Comparison of ENCODE assay signal across 9 mouse cellular contexts in genomic region chr14:55826142-55826541, GRCm38 (mm10). TPM values are rescaled to one million over a fixed set of nuclear protein-coding genes. Genes with fewer than 3 reads are reported as not detected.
A peak's percentile ranks its signal among the peaks of the same experiment; 100 is the strongest.
DNase-seq lines count a peak whose midpoint lies in the region; ATAC-seq and TF ChIP-seq lines count a peak whose summit lies in the region.
"Had no signal": no experiment of that assay in that cellular context is flagged by ENCODE, and none has a peak within 500 bp of the region (broad histone marks: within the 10 kb centered on the region; RNA-seq: fewer than 3 reads in every experiment).

No protein-coding gene starts in this region.

- H3K27ac ChIP-seq in limb, embryonic 11.5 days (replicated peaks; ENCODE audit: low read depth, low read length) = peak overlapping the region; percentile 100
- H3K27ac ChIP-seq in stomach, postnatal 0 days (replicated peaks) = peak overlapping the region; percentile 88

- WGBS in limb, embryonic 11.5 days = 1% methylated on average over 15 of the region's 15 CpGs
- WGBS in stomach, postnatal 0 days = 19% methylated on average over 15 of the region's 15 CpGs

- peaks cover 6% of the 10 kb centered on the region; the same call in 1 of the 2 replicates for H3K36me3 ChIP-seq in limb, embryonic 11.5 days (ENCODE audit: control insufficient read depth, insufficient read depth, low read length)
- 0 out of 2 replicates have a peak, but pooled peaks cover 4% of the 10 kb centered on the region for H3K36me3 ChIP-seq in stomach, postnatal 0 days (ENCODE audit: control insufficient read depth, insufficient read depth, low read length)

- no peak for TF ChIP-seq CTCF in stomach, postnatal 0 days (IDR thresholded peaks at IDR 0.05; ENCODE audit: low read depth)

- H3K4me1 ChIP-seq in limb, embryonic 11.5 days (ENCODE audit: control insufficient read depth, insufficient read depth, low read length) = peaks cover 23% of the 10 kb centered on the region
- H3K4me1 ChIP-seq in stomach, postnatal 0 days (replicated peaks; ENCODE audit: control insufficient read depth, insufficient read depth) = no peaks in the 10 kb centered on the region

- no peaks in the 10 kb centered on the region for H3K9me3 ChIP-seq in limb, embryonic 11.5 days (ENCODE audit: control insufficient read depth, low read length)
- H3K9me3 ChIP-seq in stomach, postnatal 0 days (ENCODE audit: control insufficient read depth, low read length) = no peaks in the 10 kb centered on the region

- no peaks in the 10 kb centered on the region for H3K27me3 ChIP-seq in limb, embryonic 11.5 days (ENCODE audit: control insufficient read depth, insufficient read depth, low read length)
- no peaks in the 10 kb centered on the region for H3K27me3 ChIP-seq in stomach, postnatal 0 days (ENCODE audit: control insufficient read depth, insufficient read depth, low read length)

- no peak for TF ChIP-seq EP300 in stomach, postnatal 0 days (optimal IDR thresholded peaks at IDR 0.05)

- peak; percentile 49 for DNase-seq in cerebellum, postnatal 10 days
- DNase-seq in thymus, postnatal 14 days = peak; percentile 6
- no peak for DNase-seq in thymus, postnatal 10 days (ENCODE audit: low spot score in 2 of 2)
- DNase-seq in limb, embryonic 11.5 days (ENCODE audit: low spot score) = no peak
- DNase-seq in stomach, postnatal 0 days (ENCODE audit: low spot score) = no peak
- no peak for DNase-seq in gastrocnemius, postnatal 25 days

- H3K4me3 ChIP-seq in limb, embryonic 11.5 days (ENCODE audit: low read depth, low read length) = peak overlapping the region; percentile 96
- H3K4me3 ChIP-seq in stomach, postnatal 0 days (ENCODE audit: low read depth, low read length) = peak overlapping the region; percentile 52

- H3K9ac ChIP-seq in limb, embryonic 11.5 days (ENCODE audit: low read length) = peak overlapping the region; percentile 97
- peak overlapping the region; percentile 45 for H3K9ac ChIP-seq in stomach, postnatal 0 days (ENCODE audit: low read length)

- no peak for ATAC-seq in cerebellum, adult (ENCODE audit: insufficient number of reproducible peaks, low FRiP score, low TSS enrichment)
- no peak for ATAC-seq in limb, embryonic 11.5 days (ENCODE audit: insufficient number of reproducible peaks, low FRiP score, low TSS enrichment, low read depth)
- ATAC-seq in stomach, postnatal 0 days (ENCODE audit: low FRiP score, low TSS enrichment) = no peak
- ATAC-seq in monocyte, adult 5-6 weeks (replicated peaks; ENCODE audit: insufficient number of reproducible peaks, low FRiP score, low TSS enrichment, poor library complexity, severe bottlenecking) = no peak

- H3K4me2 ChIP-seq in limb, embryonic 11.5 days (ENCODE audit: low read depth, severe bottlenecking) = peak overlapping the region; percentile 95
- H3K4me2 ChIP-seq in stomach, postnatal 0 days (replicated peaks; ENCODE audit: low read depth) = peak overlapping the region; percentile 86

RNA-seq across cellular contexts. Expression of gene Nfatc4, which starts 3.2 kb away (rescaled TPM):
- 105 and 106 TPM in 2 replicates for polyA plus RNA-seq in limb, embryonic 11.5 days (2014; fragmentation: Nextera tagmentation; extraction: Ambion mirVana)
- 11.2 and 12.5 TPM in 2 replicates for polyA plus RNA-seq in stomach, postnatal 0 days (2015; fragmentation: Nextera tagmentation; extraction: Ambion mirVana)
- total RNA-seq in monocyte, adult 5-6 weeks (2017) = not detected in 3 replicates
- 1 to 10 TPM; 3.2 to 5.9 TPM for total RNA-seq in gastrocnemius, postnatal 25 days (2021)
- total RNA-seq: neutrophil, adult 5-6 weeks had no signal

RNA-seq across cellular contexts. Expression of gene Nynrin, which starts 27.7 kb away (rescaled TPM):
- polyA plus RNA-seq in limb, embryonic 11.5 days (2014; fragmentation: Nextera tagmentation; extraction: Ambion mirVana) = 21.6 and 24.7 TPM in 2 replicates
- polyA plus RNA-seq in stomach, postnatal 0 days (2015; fragmentation: Nextera tagmentation; extraction: Ambion mirVana) = 2.8 and 3.2 TPM in 2 replicates
- 0.10 to 0.75 TPM (median 0.49 TPM) in 3 replicates for total RNA-seq in monocyte, adult 5-6 weeks (2017)
- total RNA-seq in gastrocnemius, postnatal 25 days (2021) = 1 to 10 TPM; 2.6 to 4.1 TPM

RNA-seq across cellular contexts. Expression of gene Ripk3, which starts 37.5 kb away (rescaled TPM):
- 26.3 and 30.8 TPM in 2 replicates for polyA plus RNA-seq in limb, embryonic 11.5 days (2014; fragmentation: Nextera tagmentation; extraction: Ambion mirVana)
- polyA plus RNA-seq in stomach, postnatal 0 days (2015; fragmentation: Nextera tagmentation; extraction: Ambion mirVana) = 8.7 and 13.2 TPM in 2 replicates
- total RNA-seq in monocyte, adult 5-6 weeks (2017) = 18.7 to 37.5 TPM (median 30.9 TPM) in 3 replicates
- 1 to 10 TPM; 1.3 to 1.7 TPM for total RNA-seq in gastrocnemius, postnatal 25 days (2021)

RNA-seq across cellular contexts. Expression of gene Adcy4, which starts 42.2 kb away (rescaled TPM):
- polyA plus RNA-seq in limb, embryonic 11.5 days (2014; fragmentation: Nextera tagmentation; extraction: Ambion mirVana) = 13.2 and 15.0 TPM in 2 replicates
- polyA plus RNA-seq in stomach, postnatal 0 days (2015; fragmentation: Nextera tagmentation; extraction: Ambion mirVana) = 2.3 and 2.5 TPM in 2 replicates
- 2.2 to 4.2 TPM (median 2.5 TPM) in 3 replicates for total RNA-seq in monocyte, adult 5-6 weeks (2017)
- total RNA-seq in gastrocnemius, postnatal 25 days (2021) = 1 to 10 TPM; 6.4 to 6.5 TPM
- total RNA-seq: neutrophil, adult 5-6 weeks had no signal

RNA-seq across cellular contexts. Expression of gene Cbln3, which starts 58.0 kb away (rescaled TPM):
- 0.11 and 0.27 TPM in 2 replicates for polyA plus RNA-seq in limb, embryonic 11.5 days (2014; fragmentation: Nextera tagmentation; extraction: Ambion mirVana)
- 0.56 and 0.65 TPM in 2 replicates for polyA plus RNA-seq in stomach, postnatal 0 days (2015; fragmentation: Nextera tagmentation; extraction: Ambion mirVana)
- total RNA-seq in monocyte, adult 5-6 weeks (2017) = 0.38 TPM in 1 of 3 replicates, not detected in the others
- not detected for total RNA-seq in gastrocnemius, postnatal 25 days (2021)
- total RNA-seq: neutrophil, adult 5-6 weeks had no signal

Comparison
In these comparisons a context has a peak if more than half of its experiments do, and no peak if none do; other contexts are left out.
1. DNase-seq: peak in cerebellum, postnatal 10 days (2 of 2) and thymus, postnatal 14 days (single experiment); none in thymus, postnatal 10 days (0 of 2), limb, embryonic 11.5 days (single experiment), stomach, postnatal 0 days (single experiment) and gastrocnemius, postnatal 25 days (single experiment).